Mouse (Mus musculus) limb, embryonic 14.5 days (tissue): ENCODE results near the gene Cd164. TPM values are rescaled to one million over a fixed set of nuclear protein-coding genes. Genes with fewer than 3 reads are reported as not detected.

Source experiments
- ATAC-seq: fragments of 200-750 bp; cut with Nextera tagmentation; 2 replicates; pipeline ENCODE4 v1.8.0; 2017; ENCODE audit warnings: low read depth, moderate number of reproducible peaks, moderate TSS enrichment; ENCODE audit not compliant: low FRiP score
- DNase-seq: peaks from one replicate; pipeline ENCODE4 v3.0.0-alpha.2; 2015; ENCODE audit warnings: low spot score
- H3K27ac ChIP-seq: fragments of 300-500 bp; sonication (generic); replicated peaks from 2 replicates; pipeline ENCODE4 v1.5.1; 2014; ENCODE audit warnings: low read depth, mild to moderate bottlenecking, low read length, moderate library complexity, mixed read lengths
- H3K27me3 ChIP-seq: fragments of 300-500 bp; sonication (generic); 2 replicates; pipeline ENCODE4 v1.6.1; 2014; ENCODE audit warnings: low read length, mixed read lengths; ENCODE audit not compliant: control insufficient read depth, insufficient read depth
- H3K36me3 ChIP-seq: fragments of 300-500 bp; sonication (generic); 2 replicates; pipeline ENCODE4 v1.6.1; 2014; ENCODE audit warnings: mild to moderate bottlenecking, low read length, moderate library complexity, mixed read lengths; ENCODE audit not compliant: control insufficient read depth, insufficient read depth
- H3K4me1 ChIP-seq: fragments of 300-500 bp; sonication (generic); 2 replicates; pipeline ENCODE4 v1.6.1; 2014; ENCODE audit warnings: antibody characterized with exemption, low read length, mixed read lengths; ENCODE audit not compliant: control insufficient read depth, insufficient read depth
- H3K4me2 ChIP-seq: fragments of 300-500 bp; sonication (generic); replicated peaks from 2 replicates; pipeline ENCODE4 v1.6.1; 2014; ENCODE audit warnings: low read depth, mild to moderate bottlenecking, low read length, moderate library complexity; ENCODE audit not compliant: severe bottlenecking
- H3K4me3 ChIP-seq: fragments of 300-500 bp; sonication (generic); replicated peaks from 2 replicates; pipeline ENCODE4 v1.5.1; 2014; ENCODE audit warnings: low read length
- H3K9ac ChIP-seq: fragments of 300-500 bp; sonication (generic); 2 replicates; pipeline ENCODE4 v1.6.1; 2014; ENCODE audit warnings: mild to moderate bottlenecking, low read depth, low read length, moderate library complexity; ENCODE audit not compliant: severe bottlenecking
- H3K9me3 ChIP-seq: fragments of 300-500 bp; sonication (generic); 2 replicates; pipeline ENCODE4 v1.6.1; 2016; ENCODE audit warnings: low read length; ENCODE audit not compliant: control insufficient read depth
- POLR2A ChIP-seq: fragments of 200-500 bp; IDR thresholded peaks from 2 replicates; pipeline ENCODE4 v1.8.0; 2012; ENCODE audit warnings: inconsistent platforms, mild to moderate bottlenecking, moderate library complexity, borderline replicate concordance; ENCODE audit not compliant: insufficient read depth, insufficient read length; ENCODE audit errors: extremely low read depth
- WGBS: fragments of 180-500 bp; shearing (Covaris S2); extraction: QIAGEN DNeasy Blood & Tissue Kit; methylation state at CpG from one replicate; pipeline ENCODE4 v1.1.7; 2014; 5-methylcytosine and 5-hydroxymethylcytosine counted together
- polyA plus RNA-seq, 2 experiments: library from polyadenylated mRNA; depleted of rRNA in 1 of 2; stranded (reverse) in 1 of 2; unstranded in 1 of 2; fragments of >200 nt; fragmentation: Nextera tagmentation in 1 of 2; extraction: Ambion mirVana in 1 of 2; gene quantifications; 2 replicates each; pipeline versions ENCODE4 v1.2.1 to v1.2.3; 2012 to 2014

Gene Cd164
- polyA plus RNA-seq (2012; rRNA removed): 160 and 192 TPM in 2 replicates
- 200 and 209 TPM in 2 replicates for polyA plus RNA-seq (2014; fragmentation: Nextera tagmentation; extraction: Ambion mirVana)

- Histone ChIP-seq H3K9me3 (no peaks in the 10 kb centered on the region), H3K4me3 (peak within 1 kb of the TSS; percentile 96), H3K27me3 (no peaks in the 10 kb centered on the region), H3K27ac (peak within 1 kb of the TSS; percentile 98), H3K9ac (peak within 1 kb of the TSS; percentile 93), H3K36me3 (peaks cover 12% of the 10 kb centered on the region), H3K4me2 (peak within 1 kb of the TSS; percentile 69), H3K4me1 (peaks cover 26% of the 10 kb centered on the region)
- ATAC-seq (peak; percentile 94), DNase-seq (peak; percentile 92)
- WGBS: 2% methylated on average over 49 of the region's 69 CpGs
- peak; percentile 92 for TF ChIP-seq POLR2A
Observed at GRCm38 (mm10) chr10:41518981-41519618, at the start of gene Cd164. Gene Cd164, plus strand, starts transcription at chr10:41519414.

GRCm38 (mm10) chr10:41470693-41471092, 48.5 kb upstream of the Cd164 start:
- Histone ChIP-seq H3K27me3 (no peaks in the 10 kb centered on the region), H3K9me3 (no peaks in the 10 kb centered on the region), H3K27ac (no peak overlapping the region), H3K4me2 (no peak overlapping the region), H3K4me3 (no peak overlapping the region), H3K36me3 (peaks cover 9% of the 10 kb centered on the region; the same call in 1 of the 2 replicates), H3K9ac (no peak overlapping the region), H3K4me1 (peaks cover 11% of the 10 kb centered on the region)
- no peak for DNase-seq
- ATAC-seq: no peak
- 83% methylated on average over 3 of the region's 3 CpGs for WGBS
- no peak for TF ChIP-seq POLR2A

- H3K27ac ChIP-seq: no peak overlapping the region
- no peak for DNase-seq
- no peak for ATAC-seq
- H3K36me3 ChIP-seq: 0 out of 2 replicates have a peak, but pooled peaks cover 7% of the 10 kb centered on the region
- no peak overlapping the region for H3K4me3 ChIP-seq
- H3K9ac ChIP-seq: no peak overlapping the region
- no peaks in the 10 kb centered on the region for H3K9me3 ChIP-seq
- no peak overlapping the region for H3K4me2 ChIP-seq
- no peaks in the 10 kb centered on the region for H3K27me3 ChIP-seq
- no peak for TF ChIP-seq POLR2A
- H3K4me1 ChIP-seq: peaks cover 17% of the 10 kb centered on the region
Observed at GRCm38 (mm10) chr10:41472534-41472933, 46.7 kb upstream of the Cd164 start.

- Histone ChIP-seq H3K9ac (no peak overlapping the region), H3K9me3 (no peaks in the 10 kb centered on the region), H3K27ac (no peak overlapping the region), H3K4me1 (peaks cover 19% of the 10 kb centered on the region), H3K27me3 (no peaks in the 10 kb centered on the region), H3K4me3 (no peak overlapping the region), H3K4me2 (no peak overlapping the region), H3K36me3 (0 out of 2 replicates have a peak, but pooled peaks cover 9% of the 10 kb centered on the region)
- no peak for DNase-seq
- no peak for TF ChIP-seq POLR2A
- WGBS: 67% methylated on average over 5 of the region's 5 CpGs
- ATAC-seq: no peak
Observed at GRCm38 (mm10) chr10:41472962-41473481, 46.2 kb upstream of the Cd164 start.

- Histone ChIP-seq H3K27me3 (no peaks in the 10 kb centered on the region), H3K27ac (no peak overlapping the region), H3K9me3 (no peaks in the 10 kb centered on the region), H3K9ac (no peak overlapping the region), H3K36me3 (0 out of 2 replicates have a peak, but pooled peaks cover 11% of the 10 kb centered on the region), H3K4me3 (no peak overlapping the region), H3K4me1 (peaks cover 19% of the 10 kb centered on the region), H3K4me2 (no peak overlapping the region)
- WGBS: 79% methylated on average over 6 of the region's 6 CpGs
- DNase-seq (no peak), ATAC-seq (no peak)
- TF ChIP-seq POLR2A: no peak
Observed at GRCm38 (mm10) chr10:41473782-41474468, 45.3 kb upstream of the Cd164 start.
